Mouse (Mus musculus) heart, adult 11 months (tissue): ENCODE data around the gene Ccdc24.

Source experiments
- DNase-seq: peaks from one replicate; pipeline ENCODE4 v3.0.0; 2022

Gene Ccdc24

DNA sequence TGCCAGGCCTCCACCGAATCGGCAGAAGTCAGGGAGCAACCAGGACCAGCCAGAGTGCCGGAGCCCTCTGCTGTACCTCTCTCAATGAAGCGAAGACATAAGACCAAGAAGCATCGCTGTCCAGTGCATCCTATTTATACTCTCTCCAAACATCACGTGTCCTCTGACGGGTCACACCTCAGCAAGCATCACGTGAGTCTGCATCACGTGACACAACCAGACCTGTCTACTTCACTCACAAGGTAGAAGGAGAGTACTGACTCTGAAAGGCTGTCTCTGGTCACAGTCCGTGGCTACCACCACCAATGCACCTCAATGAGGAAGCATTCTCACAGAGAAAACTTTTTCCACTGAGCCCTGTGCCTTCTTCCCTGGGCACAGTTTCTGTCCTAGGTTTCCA is 54.3 kb downstream of the Ccdc24 start:
- no peak for DNase-seq

DNA sequence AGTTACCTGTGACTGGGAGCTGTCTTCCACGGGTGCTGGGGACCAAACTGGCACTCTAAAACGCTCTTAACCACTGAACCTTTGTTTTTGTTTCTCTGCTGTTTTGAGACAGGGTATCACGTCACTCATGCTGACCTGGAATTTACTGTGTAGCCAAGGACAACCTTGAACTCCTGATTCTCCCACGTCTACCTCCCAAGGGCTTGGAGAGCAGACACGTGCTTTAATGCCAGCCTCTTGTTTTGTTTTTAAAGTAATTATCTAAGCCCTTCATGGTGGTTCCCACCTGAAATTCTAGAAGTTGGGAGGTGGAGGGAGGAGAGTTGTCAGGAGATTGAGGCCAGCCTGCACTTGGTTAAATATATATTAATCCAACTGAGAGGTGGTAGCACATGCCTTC is 55.6 kb downstream of the Ccdc24 start:
- no peak for DNase-seq
